Mouse (Mus musculus) brain, embryonic 14.5 days (tissue): Measurements from ENCODE around the gene Cacng7.

Experiments used
- CTCF ChIP-seq: fragments of 200-500 bp; IDR thresholded peaks from 2 replicates; pipeline ENCODE4 v1.5.1; 2012; ENCODE audit warnings: inconsistent platforms, mild to moderate bottlenecking, moderate library complexity, borderline replicate concordance; ENCODE audit not compliant: insufficient read depth, insufficient read length; ENCODE audit errors: extremely low read depth
- POLR2A ChIP-seq: fragments of 200-500 bp; IDR thresholded peaks from 2 replicates; pipeline ENCODE4 v1.6.1; 2012; ENCODE audit warnings: mild to moderate bottlenecking, inconsistent platforms, borderline replicate concordance; ENCODE audit not compliant: poor library complexity, insufficient read depth, insufficient read length, severe bottlenecking; ENCODE audit errors: extremely low read depth

GRCm38 (mm10) chr7:3300891-3301627 lies 31.7 kb upstream of the Cacng7 start:
- TF ChIP-seq CTCF = no peak
- no peak for TF ChIP-seq POLR2A
